Mouse (Mus musculus) brain, embryonic 14.5 days (tissue): Measurements from ENCODE around the gene Hrct1.

Experiments used
- CTCF ChIP-seq: fragments of 200-500 bp; IDR thresholded peaks from 2 replicates; pipeline ENCODE4 v1.5.1; 2012; ENCODE audit warnings: inconsistent platforms, mild to moderate bottlenecking, moderate library complexity, borderline replicate concordance; ENCODE audit not compliant: insufficient read depth, insufficient read length; ENCODE audit errors: extremely low read depth
- POLR2A ChIP-seq: fragments of 200-500 bp; IDR thresholded peaks from 2 replicates; pipeline ENCODE4 v1.6.1; 2012; ENCODE audit warnings: mild to moderate bottlenecking, inconsistent platforms, borderline replicate concordance; ENCODE audit not compliant: poor library complexity, insufficient read depth, insufficient read length, severe bottlenecking; ENCODE audit errors: extremely low read depth

DNA sequence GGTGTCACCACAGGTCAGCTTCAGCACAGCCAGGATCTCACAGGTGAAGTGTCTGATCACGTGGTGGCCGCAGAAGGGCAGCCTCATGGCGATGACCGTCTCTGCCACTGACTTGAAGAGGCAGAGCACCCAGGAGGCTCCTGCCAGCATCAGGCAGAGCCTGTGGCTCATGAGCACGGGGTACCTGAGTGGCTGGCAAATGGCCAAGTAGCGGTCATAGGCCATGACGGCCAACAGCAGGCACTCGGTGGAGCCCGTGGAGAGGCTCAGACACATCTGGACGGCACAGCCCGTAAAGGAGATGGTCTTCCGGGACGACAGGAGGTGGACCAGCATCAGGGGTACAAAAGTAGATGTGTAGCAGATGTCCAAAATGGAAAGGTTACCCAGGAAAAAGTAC, 21.0 kb upstream of the Hrct1 start:
- TF ChIP-seq POLR2A (no peak), CTCF (no peak)
